Mouse (Mus musculus) thymus, adult 2 months (tissue): ENCODE results near the gene Spred3.

Source experiments
- CTCF ChIP-seq: fragments of 200-500 bp; IDR thresholded peaks from 2 replicates; pipeline ENCODE4 v1.5.1; 2012; ENCODE audit warnings: mild to moderate bottlenecking, control low read depth, low read length, moderate library complexity, borderline replicate concordance; ENCODE audit not compliant: control insufficient read depth, poor library complexity, insufficient read depth; ENCODE audit errors: extremely low read depth
- POLR2A ChIP-seq: fragments of 200-500 bp; IDR thresholded peaks from 2 replicates; pipeline ENCODE4 v1.6.1; 2012; ENCODE audit warnings: mild to moderate bottlenecking, low read length, control low read depth, moderate library complexity; ENCODE audit not compliant: control insufficient read depth, poor library complexity, insufficient read depth; ENCODE audit errors: extremely low read depth

GRCm38 (mm10) chr7:29212199-29212765 is 42.1 kb upstream of the Spred3 start:
- TF ChIP-seq CTCF: no peak
- TF ChIP-seq POLR2A: no peak
